Mouse (Mus musculus) neural tube, embryonic 15.5 days (tissue): ENCODE data around the gene Gm26938. TPM values are rescaled to one million over a fixed set of nuclear protein-coding genes. Genes with fewer than 3 reads are reported as not detected.

ENCODE experiments used
- ATAC-seq: fragments of 200-750 bp; cut with Nextera tagmentation; 2 replicates; pipeline ENCODE4 v1.8.0; 2017; ENCODE audit warnings: mild to moderate bottlenecking, moderate TSS enrichment, moderate library complexity; ENCODE audit not compliant: low FRiP score
- H3K27ac ChIP-seq: fragments of 300-500 bp; sonication (generic); replicated peaks from 2 replicates; pipeline ENCODE4 v1.5.1; 2015; ENCODE audit warnings: mild to moderate bottlenecking, inconsistent platforms
- H3K27me3 ChIP-seq: fragments of 300-500 bp; sonication (generic); replicated peaks from 2 replicates; pipeline ENCODE4 v1.6.1; 2015; ENCODE audit warnings: inconsistent platforms
- H3K36me3 ChIP-seq: fragments of 300-500 bp; sonication (generic); 2 replicates; pipeline ENCODE4 v1.6.1; 2015; ENCODE audit warnings: inconsistent platforms
- H3K4me1 ChIP-seq: fragments of 300-500 bp; sonication (generic); 2 replicates; pipeline ENCODE4 v1.6.1; 2015; ENCODE audit warnings: inconsistent platforms
- H3K4me2 ChIP-seq: fragments of 300-500 bp; sonication (generic); 2 replicates; pipeline ENCODE4 v1.6.1; 2015; ENCODE audit warnings: inconsistent platforms, mild to moderate bottlenecking, moderate library complexity
- H3K4me3 ChIP-seq: fragments of 300-500 bp; sonication (generic); replicated peaks from 2 replicates; pipeline ENCODE4 v1.5.1; 2015; ENCODE audit warnings: mild to moderate bottlenecking, inconsistent platforms
- H3K9ac ChIP-seq: fragments of 300-500 bp; sonication (generic); replicated peaks from 2 replicates; pipeline ENCODE4 v1.6.1; 2015; ENCODE audit warnings: mild to moderate bottlenecking, inconsistent platforms
- H3K9me3 ChIP-seq: fragments of 300-500 bp; sonication (generic); replicated peaks from 2 replicates; pipeline ENCODE4 v1.6.1; 2016; ENCODE audit warnings: inconsistent platforms
- WGBS: fragments of 180-500 bp; shearing (Covaris S2); methylation state at CpG from one replicate; pipeline ENCODE4 v1.1.7; 2015; ENCODE audit warnings: mixed read lengths; 5-methylcytosine and 5-hydroxymethylcytosine counted together
- polyA plus RNA-seq: library from polyadenylated mRNA; unstranded; fragments of >200 nt; fragmentation: Nextera tagmentation; extraction: Ambion mirVana; gene quantifications from 2 replicates; pipeline ENCODE4 v1.2.1, GENCODE M21; 2015

Gm26938 gene
- polyA plus RNA-seq, 1 experiment from 2014 or later: not detected

- no peak overlapping the region for H3K9ac ChIP-seq
- 0 out of 2 replicates have a peak, but pooled peaks cover 3% of the 10 kb centered on the region for H3K27me3 ChIP-seq
- ATAC-seq: no peak
- peaks cover 20% of the 10 kb centered on the region for H3K4me1 ChIP-seq
- H3K4me2 ChIP-seq: no peak overlapping the region
- H3K4me3 ChIP-seq: no peak overlapping the region
- no peaks in the 10 kb centered on the region for H3K9me3 ChIP-seq
- no peaks in the 10 kb centered on the region for H3K36me3 ChIP-seq
- 78% methylated on average over 13 of the region's 13 CpGs for WGBS
- no peak overlapping the region for H3K27ac ChIP-seq
These were observed 3.2 kb upstream of the Gm26938 start for GRCm38 (mm10) chr5:139829384-139829783.

DNA sequence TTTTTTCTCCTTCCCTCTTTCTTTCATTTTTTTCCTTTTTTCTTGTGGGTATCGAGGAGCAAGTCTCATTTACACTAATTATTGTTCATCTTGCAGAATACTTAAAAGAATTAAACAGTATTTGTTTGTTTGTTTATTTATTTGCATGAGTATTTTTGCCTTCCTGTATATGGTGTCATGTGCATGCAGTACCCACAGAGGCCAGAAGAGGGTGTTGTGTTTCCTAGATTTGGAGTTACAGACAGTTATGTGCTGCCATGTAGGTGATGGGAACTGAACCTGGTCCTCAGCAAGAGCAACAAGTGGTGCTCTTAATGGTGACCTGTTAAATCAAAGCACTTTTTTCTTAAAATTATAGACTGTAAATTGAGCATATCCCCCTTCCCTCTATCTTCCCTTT, 1.4 kb upstream of the Gm26938 start:
- no peak overlapping the region for H3K4me2 ChIP-seq
- WGBS: 97% methylated on average over 1 of the region's 1 CpGs
- H3K4me3 ChIP-seq: no peak overlapping the region
- ATAC-seq: no peak
- no peaks in the 10 kb centered on the region for H3K27me3 ChIP-seq
- H3K27ac ChIP-seq: no peak overlapping the region
- H3K9me3 ChIP-seq: no peaks in the 10 kb centered on the region
- H3K4me1 ChIP-seq: peaks cover 21% of the 10 kb centered on the region
- H3K9ac ChIP-seq: no peak overlapping the region
- peaks cover 13% of the 10 kb centered on the region for H3K36me3 ChIP-seq

DNA sequence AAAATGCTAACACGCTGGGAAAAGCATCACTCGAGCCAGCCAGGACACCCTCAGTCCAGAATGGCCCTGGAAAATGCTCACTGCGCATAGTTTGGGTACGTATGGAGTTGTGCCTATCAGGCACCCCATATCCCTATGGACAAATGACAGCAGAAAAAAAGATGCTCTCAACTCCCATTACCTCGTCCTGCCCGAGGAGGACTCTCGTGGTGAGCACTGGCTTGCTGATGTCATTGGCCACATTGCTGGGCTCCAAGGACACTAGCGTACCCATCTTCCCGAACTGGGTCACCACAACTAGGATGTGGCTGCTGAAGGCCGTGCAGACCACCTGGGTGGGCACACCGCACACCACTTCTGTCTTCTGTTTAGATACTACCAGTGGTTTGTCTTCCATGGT, 260 bp downstream of the Gm26938 start:
- no peak for ATAC-seq
- H3K36me3 ChIP-seq: peaks cover 27% of the 10 kb centered on the region
- no peak overlapping the region for H3K27ac ChIP-seq

GRCm38 (mm10) chr5:139824531-139824930, 1.7 kb downstream of the Gm26938 start:
- 95% methylated on average over 10 of the region's 10 CpGs for WGBS
- Histone ChIP-seq H3K9ac (no peak overlapping the region), H3K4me3 (no peak overlapping the region), H3K36me3 (peaks cover 27% of the 10 kb centered on the region), H3K27ac (no peak overlapping the region), H3K4me2 (no peak overlapping the region), H3K4me1 (peaks cover 26% of the 10 kb centered on the region), H3K9me3 (no peaks in the 10 kb centered on the region), H3K27me3 (no peaks in the 10 kb centered on the region)
- no peak for ATAC-seq

More for the DNA sequence above, 260 bp downstream of the Gm26938 start:
- Histone ChIP-seq H3K4me3 (peak overlapping the region; percentile 71), H3K4me1 (peaks cover 26% of the 10 kb centered on the region), H3K4me2 (peak overlapping the region; percentile 95), H3K27me3 (no peaks in the 10 kb centered on the region), H3K9me3 (no peaks in the 10 kb centered on the region), H3K9ac (peak overlapping the region; percentile 85)
- WGBS: 38% methylated on average over 11 of the region's 11 CpGs

GRCm38 (mm10) chr5:139821466-139822459, 4.4 kb downstream of the Gm26938 start:
- no peak for ATAC-seq
- H3K27me3 ChIP-seq: no peaks in the 10 kb centered on the region
- H3K27ac ChIP-seq: no peak overlapping the region
- no peaks in the 10 kb centered on the region for H3K9me3 ChIP-seq
- peaks cover 22% of the 10 kb centered on the region for H3K4me1 ChIP-seq
- H3K9ac ChIP-seq: no peak overlapping the region
- 67% methylated on average over 12 of the region's 12 CpGs for WGBS
- H3K4me3 ChIP-seq: no peak overlapping the region
- peaks cover 27% of the 10 kb centered on the region for H3K36me3 ChIP-seq
- H3K4me2 ChIP-seq: no peak overlapping the region

- no peak within 1 kb of the TSS for H3K4me3 ChIP-seq
- peaks cover 27% of the 10 kb centered on the region for H3K36me3 ChIP-seq
- no peak within 1 kb of the TSS for H3K27ac ChIP-seq
- 89% methylated on average over 9 of the region's 9 CpGs for WGBS
- no peak within 1 kb of the TSS for H3K4me2 ChIP-seq
- H3K27me3 ChIP-seq: peaks cover 14% of the 10 kb centered on the region
- ATAC-seq: no peak
- no peak within 1 kb of the TSS for H3K9ac ChIP-seq
- peaks cover 8% of the 10 kb centered on the region for H3K4me1 ChIP-seq
- H3K9me3 ChIP-seq: no peaks in the 10 kb centered on the region
These were observed 6.5 kb downstream of the Gm26938 start, which contains the start of gene Tmem184a for GRCm38 (mm10) chr5:139819538-139820181. TSS of gene Tmem184a (minus strand) at chr5:139819917.

DNA sequence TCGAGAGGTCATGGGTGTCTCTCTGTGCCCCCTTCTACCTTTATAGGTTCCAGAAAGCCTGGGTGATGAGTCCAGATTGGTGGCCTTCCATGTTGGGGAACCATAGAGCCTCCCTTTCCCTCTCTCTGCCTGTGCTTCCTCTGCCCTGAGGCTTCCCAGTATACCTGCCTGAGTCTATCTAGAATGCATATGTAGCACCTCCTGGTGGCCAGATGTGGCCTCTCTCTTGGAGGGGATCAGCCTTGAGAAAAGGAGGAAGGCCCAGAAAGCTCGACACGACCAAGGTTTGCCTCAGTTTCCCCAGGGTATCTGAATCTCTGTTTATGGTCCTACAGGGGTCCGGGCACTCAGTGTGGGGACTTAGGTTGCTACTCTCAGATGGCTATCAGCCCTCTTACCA, 7.4 kb downstream of the Gm26938 start:
- Histone ChIP-seq H3K4me2 (no peak overlapping the region), H3K27ac (no peak overlapping the region), H3K9me3 (no peaks in the 10 kb centered on the region), H3K4me1 (peaks cover 5% of the 10 kb centered on the region; the same call in 1 of the 2 replicates), H3K4me3 (no peak overlapping the region), H3K9ac (no peak overlapping the region), H3K27me3 (peaks cover 23% of the 10 kb centered on the region), H3K36me3 (peaks cover 24% of the 10 kb centered on the region)
- no peak for ATAC-seq
- 60% methylated on average over 4 of the region's 4 CpGs for WGBS

DNA sequence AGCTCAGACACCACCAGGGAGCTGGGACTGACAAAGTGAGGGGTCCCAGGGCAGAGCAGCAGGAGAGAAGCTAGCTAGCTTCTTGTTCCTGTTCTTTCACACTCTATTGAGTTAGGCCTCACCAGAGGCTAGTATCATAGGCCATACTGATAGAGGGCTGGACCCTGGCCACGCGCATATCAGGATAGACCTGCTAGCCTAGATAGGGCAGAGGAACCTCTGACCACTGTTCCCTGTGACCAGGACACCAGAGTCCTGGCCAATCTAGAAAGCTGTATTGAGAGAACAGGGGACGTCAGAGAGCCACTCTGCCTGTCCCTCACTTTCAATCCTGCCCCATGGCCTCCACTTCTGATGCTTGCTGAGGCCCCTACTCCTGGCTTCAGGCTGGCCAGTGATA, 8.2 kb downstream of the Gm26938 start:
- Histone ChIP-seq H3K36me3 (peaks cover 17% of the 10 kb centered on the region), H3K4me2 (no peak overlapping the region), H3K4me3 (no peak overlapping the region), H3K27ac (no peak overlapping the region), H3K9ac (no peak overlapping the region), H3K4me1 (peaks cover 5% of the 10 kb centered on the region; the same call in 1 of the 2 replicates), H3K9me3 (no peaks in the 10 kb centered on the region), H3K27me3 (peaks cover 28% of the 10 kb centered on the region)
- no peak for ATAC-seq
- 89% methylated on average over 3 of the region's 3 CpGs for WGBS

DNA sequence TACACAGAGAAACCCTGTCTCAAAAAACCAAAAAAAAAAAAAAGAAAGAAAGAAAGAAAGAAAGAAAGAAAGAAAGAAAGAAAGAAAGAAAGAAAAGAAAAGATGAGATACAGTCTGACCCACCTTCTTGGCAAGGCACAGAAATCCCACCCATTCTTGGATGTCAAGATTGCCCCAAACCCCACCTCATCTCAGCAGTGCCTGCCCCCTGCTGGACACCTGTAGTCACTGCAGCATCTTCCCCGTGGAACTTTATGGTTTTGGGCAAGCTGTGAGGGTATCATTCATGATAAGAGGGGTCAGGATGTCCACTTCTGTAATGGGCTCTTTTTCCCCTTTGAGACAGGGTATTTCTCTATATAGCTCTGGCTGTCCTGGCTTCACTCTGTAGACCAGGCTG, 8.9 kb downstream of the Gm26938 start:
- Histone ChIP-seq H3K4me1 (peaks cover 5% of the 10 kb centered on the region; the same call in 1 of the 2 replicates), H3K9me3 (no peaks in the 10 kb centered on the region), H3K27me3 (peaks cover 35% of the 10 kb centered on the region), H3K9ac (no peak overlapping the region), H3K4me2 (no peak overlapping the region), H3K27ac (no peak overlapping the region), H3K4me3 (no peak overlapping the region), H3K36me3 (peaks cover 10% of the 10 kb centered on the region)
- ATAC-seq: no peak
- WGBS: 10% methylated on average over 1 of the region's 1 CpGs

- peaks cover 2% of the 10 kb centered on the region; the same call in 1 of the 2 replicates for H3K36me3 ChIP-seq
- H3K27me3 ChIP-seq: peaks cover 35% of the 10 kb centered on the region
- ATAC-seq: no peak
These were observed 9.8 kb downstream of the Gm26938 start for GRCm38 (mm10) chr5:139816445-139816844.

DNA sequence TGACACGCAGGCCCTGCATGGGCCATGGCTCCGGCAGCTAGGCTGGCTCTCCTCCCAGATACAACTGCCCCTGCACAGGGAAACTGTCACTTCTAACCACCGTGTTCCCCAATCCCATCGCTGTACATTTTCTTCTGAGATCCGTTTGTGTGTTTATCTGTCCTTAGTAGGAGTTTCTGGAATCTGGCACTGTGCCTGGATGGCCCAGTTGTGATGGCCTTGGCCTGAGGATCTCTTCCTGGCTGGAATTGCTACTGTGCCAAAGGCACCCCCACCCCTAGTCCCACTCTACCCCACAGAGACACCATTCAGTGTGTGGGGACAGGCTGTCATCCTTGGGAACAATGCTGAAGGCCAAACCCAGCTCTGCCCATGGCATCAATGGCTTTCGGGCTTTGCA, 10.2 kb downstream of the Gm26938 start:
- Histone ChIP-seq H3K9ac (no peak overlapping the region), H3K4me3 (no peak overlapping the region), H3K9me3 (no peaks in the 10 kb centered on the region), H3K27me3 (peaks cover 35% of the 10 kb centered on the region), H3K4me2 (no peak overlapping the region), H3K4me1 (no peaks in the 10 kb centered on the region), H3K36me3 (no peaks in the 10 kb centered on the region), H3K27ac (no peak overlapping the region)
- WGBS: 79% methylated on average over 6 of the region's 6 CpGs
- ATAC-seq: no peak

More at GRCm38 (mm10) chr5:139816445-139816844, 9.8 kb downstream of the Gm26938 start:
- Histone ChIP-seq H3K9me3 (no peaks in the 10 kb centered on the region), H3K27ac (no peak overlapping the region), H3K4me3 (no peak overlapping the region), H3K4me1 (no peaks in the 10 kb centered on the region), H3K4me2 (no peak overlapping the region), H3K9ac (no peak overlapping the region)
